Mouse (Mus musculus): ENCODE measurements around the gene Chmp2b.
A peak's percentile ranks its signal among the peaks of the same experiment; 100 is the strongest.

The Chmp2b gene

GRCm38 (mm10) chr16:65526695-65527094 lies 35.8 kb downstream of the Chmp2b start:
- no peak for DNase-seq (ENCODE audit: low read depth, low spot score)

GRCm38 (mm10) chr16:65526004-65526403 lies 36.5 kb downstream of the Chmp2b start:
- no peak for DNase-seq (ENCODE audit: low read depth, low spot score)

- DNase-seq (ENCODE audit: low read depth, low spot score), result no peak
Observed at GRCm38 (mm10) chr16:65520211-65520610, 42.3 kb downstream of the Chmp2b start, which contains the start of gene Pou1f1. Pou1f1 (plus strand) TSS chr16:65520511.

- peak; percentile 5 for DNase-seq (ENCODE audit: low read depth, low spot score)
Observed at GRCm38 (mm10) chr16:65514223-65514622, 48.3 kb downstream of the Chmp2b start.

GRCm38 (mm10) chr16:65497049-65497448 lies 65.5 kb downstream of the Chmp2b start:
- DNase-seq (ENCODE audit: low read depth, low spot score), result peak; percentile 34

GRCm38 (mm10) chr16:65496030-65496429 lies 66.5 kb downstream of the Chmp2b start:
- DNase-seq (ENCODE audit: low read depth, low spot score), result no peak
